Mouse (Mus musculus) liver, embryonic 11.5 days (tissue): ENCODE results near the gene Pacsin1. TPM values are rescaled to one million over a fixed set of nuclear protein-coding genes. Genes with fewer than 3 reads are reported as not detected.

Experiments
- ATAC-seq: fragments of 200-750 bp; cut with Nextera tagmentation; replicated peaks from 2 replicates; pipeline ENCODE4 v1.8.0; 2017; ENCODE audit warnings: moderate number of reproducible peaks, mild to moderate bottlenecking, moderate TSS enrichment, moderate library complexity; ENCODE audit not compliant: low FRiP score
- DNase-seq: peaks from one replicate; pipeline ENCODE4 v3.0.0-alpha.2; 2017; ENCODE audit warnings: low spot score
- H3K27ac ChIP-seq: fragments of 300-500 bp; sonication (generic); 2 replicates; pipeline ENCODE4 v1.5.1; 2014; ENCODE audit warnings: mild to moderate bottlenecking, low read depth, low read length, control low read depth
- H3K27me3 ChIP-seq: fragments of 300-500 bp; sonication (generic); replicated peaks from 2 replicates; pipeline ENCODE4 v1.6.1; 2014; ENCODE audit warnings: low read length, mixed read lengths; ENCODE audit not compliant: control insufficient read depth, insufficient read depth
- H3K36me3 ChIP-seq: fragments of 300-500 bp; sonication (generic); 2 replicates; pipeline ENCODE4 v1.6.1; 2014; ENCODE audit warnings: mild to moderate bottlenecking, low read length, moderate library complexity, mixed read lengths; ENCODE audit not compliant: control insufficient read depth, insufficient read depth
- H3K4me1 ChIP-seq: fragments of 300-500 bp; sonication (generic); replicated peaks from 2 replicates; pipeline ENCODE4 v1.6.1; 2014; ENCODE audit warnings: low read length, mixed read lengths; ENCODE audit not compliant: control insufficient read depth, insufficient read depth
- H3K4me2 ChIP-seq: fragments of 300-500 bp; sonication (generic); 2 replicates; pipeline ENCODE4 v1.6.1; 2014; ENCODE audit warnings: mild to moderate bottlenecking, control low read depth, moderate library complexity
- H3K4me3 ChIP-seq: fragments of 300-500 bp; sonication (generic); 2 replicates; pipeline ENCODE4 v1.5.1; 2014; ENCODE audit warnings: low read depth, low read length, control low read depth
- H3K9ac ChIP-seq: fragments of 300-500 bp; sonication (generic); 2 replicates; pipeline ENCODE4 v1.6.1; 2014; ENCODE audit warnings: low read depth, low read length, control low read depth
- H3K9me3 ChIP-seq: fragments of 300-500 bp; sonication (generic); 2 replicates; pipeline ENCODE4 v1.6.1; 2016; ENCODE audit warnings: low read length, inconsistent platforms, mixed read lengths; ENCODE audit not compliant: control insufficient read depth
- WGBS: fragments of 180-500 bp; shearing (Covaris S2); extraction: QIAGEN DNeasy Blood & Tissue Kit; methylation state at CpG from one replicate; pipeline ENCODE4 v1.1.7; 2014; 5-methylcytosine and 5-hydroxymethylcytosine counted together
- polyA plus RNA-seq: library from polyadenylated mRNA; unstranded; fragments of >200 nt; fragmentation: Nextera tagmentation; extraction: Ambion mirVana; gene quantifications from 2 replicates; pipeline ENCODE4 v1.2.1, GENCODE M21; 2014

Pacsin1 gene
- polyA plus RNA-seq, 1 experiment from 2014 or later, result 0.75 TPM

DNA sequence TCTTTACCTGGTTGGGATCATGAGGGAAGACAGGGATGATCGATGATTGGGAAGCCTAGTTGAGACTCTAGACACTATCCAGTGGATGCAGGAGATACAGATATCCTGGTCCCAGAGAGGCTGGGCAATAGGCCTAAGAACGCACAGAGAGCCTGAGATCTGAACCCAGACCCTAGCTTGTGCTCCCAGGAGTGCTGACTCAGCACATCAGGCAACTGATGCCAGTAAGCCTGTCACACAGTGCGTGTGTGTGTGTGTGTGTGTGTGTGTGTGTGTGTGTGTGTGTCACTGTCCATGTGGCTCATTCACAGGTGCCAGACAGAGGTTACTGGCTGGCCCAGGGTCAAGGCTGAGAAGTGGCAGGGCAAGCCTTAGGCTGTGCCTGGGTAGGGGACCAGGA, 77.4 kb downstream of the Pacsin1 start:
- peaks cover 17% of the 10 kb centered on the region for H3K4me1 ChIP-seq
- no peaks in the 10 kb centered on the region for H3K9me3 ChIP-seq
- no peak overlapping the region for H3K27ac ChIP-seq
- no peak for ATAC-seq
- H3K27me3 ChIP-seq, result no peaks in the 10 kb centered on the region
- H3K36me3 ChIP-seq, result no peaks in the 10 kb centered on the region
- H3K9ac ChIP-seq, result no peak overlapping the region
- H3K4me2 ChIP-seq, result no peak overlapping the region
- 79% methylated on average over 3 of the region's 3 CpGs for WGBS
- H3K4me3 ChIP-seq, result no peak overlapping the region
- no peak for DNase-seq

DNA sequence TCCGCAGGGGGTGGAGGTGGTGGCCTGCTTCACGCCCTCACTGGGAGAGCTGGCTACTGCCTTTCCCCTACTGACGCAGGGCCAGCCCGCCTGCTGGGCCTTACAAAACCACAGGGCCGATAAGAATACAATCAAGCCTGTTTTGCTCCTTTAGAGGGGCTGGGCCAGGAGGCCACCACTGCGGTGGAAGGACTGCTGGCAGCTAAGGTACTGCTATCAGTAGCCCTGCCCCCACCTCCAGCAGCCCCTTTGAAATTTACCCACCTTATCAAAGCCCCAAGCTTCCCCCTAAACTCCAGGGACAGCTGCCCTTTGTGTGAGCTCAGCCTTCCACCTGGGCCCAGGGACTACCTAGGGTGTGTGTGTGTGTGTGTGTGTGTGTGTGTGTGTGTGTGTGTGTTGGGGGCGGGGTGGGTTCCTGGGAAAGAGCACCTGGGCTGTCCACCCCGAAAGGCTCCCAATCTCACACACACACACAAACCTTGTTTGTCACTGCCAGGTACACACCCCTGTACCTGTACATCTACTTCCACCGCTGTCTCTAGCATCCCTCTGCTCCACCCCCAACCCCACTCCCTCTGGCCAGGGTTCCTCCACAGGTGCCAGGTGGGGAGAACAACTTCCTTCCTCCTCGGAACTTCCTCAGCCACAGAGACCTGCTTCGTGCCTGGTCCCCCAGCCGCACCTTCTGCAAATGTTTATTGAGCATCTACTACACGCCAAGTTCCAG, 79.2 kb downstream of the Pacsin1 start:
- Histone ChIP-seq H3K4me2 (peak overlapping the region; percentile 35), H3K9ac (peak overlapping the region; percentile 3; the same call in 1 of the 2 replicates), H3K4me3 (no peak overlapping the region)

DNA sequence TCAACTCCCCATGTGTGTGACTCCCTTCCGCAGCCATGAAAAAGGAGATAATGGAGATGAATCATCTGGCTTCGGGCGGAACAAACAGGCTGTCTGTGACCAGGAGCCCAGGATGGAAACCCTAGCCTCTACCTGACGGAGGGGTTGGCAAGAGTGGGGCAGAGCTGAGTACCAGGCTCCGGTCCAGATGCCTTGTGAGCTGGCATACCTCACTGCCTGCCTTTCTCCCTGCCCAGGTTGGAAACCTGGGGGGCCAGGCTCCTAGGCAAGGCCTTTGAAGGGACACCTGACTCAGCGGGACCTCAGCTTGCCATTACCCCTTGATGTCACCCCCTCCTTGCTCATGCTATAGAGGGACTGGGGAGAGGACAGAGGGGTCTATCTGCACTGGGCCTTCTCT, 85.7 kb downstream of the Pacsin1 start:
- no peaks in the 10 kb centered on the region for H3K4me1 ChIP-seq
- no peak overlapping the region for H3K4me3 ChIP-seq
- H3K9ac ChIP-seq, result no peak overlapping the region
- H3K27me3 ChIP-seq, result no peaks in the 10 kb centered on the region
- WGBS, result 87% methylated on average over 6 of the region's 6 CpGs
- no peak overlapping the region for H3K4me2 ChIP-seq
- no peaks in the 10 kb centered on the region for H3K36me3 ChIP-seq
- H3K9me3 ChIP-seq, result no peaks in the 10 kb centered on the region
- no peak for ATAC-seq
- no peak for DNase-seq
- no peak overlapping the region for H3K27ac ChIP-seq

More for the DNA sequence above, 79.2 kb downstream of the Pacsin1 start:
- DNase-seq, result no peak
- Histone ChIP-seq H3K9me3 (no peaks in the 10 kb centered on the region), H3K27ac (no peak overlapping the region), H3K27me3 (no peaks in the 10 kb centered on the region), H3K36me3 (no peaks in the 10 kb centered on the region), H3K4me1 (peaks cover 17% of the 10 kb centered on the region)
- WGBS, result 11% methylated on average over 13 of the region's 13 CpGs
- ATAC-seq, result peak; percentile 79

DNA sequence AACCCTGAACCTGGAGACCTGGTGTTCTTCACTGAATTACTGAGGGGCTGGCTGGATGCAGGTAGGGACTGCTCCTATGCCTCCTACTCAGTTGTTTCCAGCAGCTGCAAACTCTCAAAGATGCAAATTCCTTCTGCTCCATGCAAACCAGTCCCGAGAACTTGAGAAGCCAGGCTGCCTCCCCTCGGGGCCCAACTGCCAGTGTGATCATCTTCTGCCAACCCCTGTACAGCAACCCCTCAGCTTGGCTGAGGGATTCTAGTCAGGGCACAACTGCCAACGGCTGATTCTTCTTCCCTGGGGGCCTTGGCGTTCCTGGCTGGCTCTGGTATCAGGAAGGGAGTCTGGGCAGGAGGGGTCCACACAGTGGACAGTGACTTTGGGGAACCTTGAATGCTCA, 91.1 kb downstream of the Pacsin1 start:
- H3K9ac ChIP-seq, result no peak overlapping the region
- H3K4me2 ChIP-seq, result no peak overlapping the region
- no peaks in the 10 kb centered on the region for H3K36me3 ChIP-seq
- H3K9me3 ChIP-seq, result no peaks in the 10 kb centered on the region
- ATAC-seq (no peak), DNase-seq (no peak)
- no peak overlapping the region for H3K27ac ChIP-seq
- WGBS, result 67% methylated on average over 4 of the region's 4 CpGs
- H3K4me1 ChIP-seq, result no peaks in the 10 kb centered on the region
- no peak overlapping the region for H3K4me3 ChIP-seq
- H3K27me3 ChIP-seq, result no peaks in the 10 kb centered on the region

DNA sequence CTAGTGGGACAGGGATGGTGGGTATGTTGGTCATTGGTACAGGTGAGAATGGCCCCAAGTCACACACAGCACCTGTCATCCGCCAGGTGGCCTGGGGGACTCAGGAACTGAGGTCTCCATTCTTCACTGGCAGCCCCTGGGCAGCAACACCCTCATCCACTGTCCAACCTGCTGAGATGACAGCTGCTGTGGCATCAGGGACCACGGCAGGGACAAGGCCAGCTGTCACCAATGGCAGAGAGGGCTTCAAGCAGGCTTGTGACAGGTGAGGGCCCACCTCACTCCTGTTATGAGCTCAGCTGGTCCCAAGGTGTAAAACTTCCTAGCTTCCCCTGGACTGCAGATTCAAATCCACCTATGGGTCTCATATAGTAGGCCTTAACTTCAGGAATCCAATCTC, 92.8 kb downstream of the Pacsin1 start:
- DNase-seq, result no peak
- 83% methylated on average over 2 of the region's 2 CpGs for WGBS

DNA sequence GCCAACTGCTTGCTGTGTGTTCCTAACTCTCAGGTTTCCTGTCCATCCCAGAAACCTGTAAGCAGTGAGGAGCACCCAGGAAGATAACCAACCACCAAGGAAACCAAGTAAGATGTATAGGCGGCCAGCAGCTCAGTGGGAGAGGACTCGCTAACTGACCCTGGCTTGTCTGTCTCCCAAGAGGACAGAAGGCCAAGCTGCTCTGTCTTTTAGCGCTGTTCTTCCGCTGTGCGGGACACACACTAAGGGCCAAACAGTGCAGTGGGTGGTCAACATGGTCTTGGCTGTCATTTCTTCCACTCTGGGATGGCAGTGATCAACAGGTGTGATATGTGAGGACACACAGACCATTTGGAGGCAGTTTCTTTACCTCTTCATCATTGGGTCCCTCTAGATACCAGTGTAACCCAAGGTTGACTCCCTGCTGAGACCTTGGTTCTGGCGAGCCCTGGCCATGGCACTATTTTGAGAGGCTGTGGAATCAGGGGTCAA, 95.2 kb downstream of the Pacsin1 start:
- WGBS, result 86% methylated on average over 6 of the region's 6 CpGs
- Histone ChIP-seq H3K9ac (no peak overlapping the region), H3K9me3 (no peaks in the 10 kb centered on the region), H3K36me3 (peaks cover 9% of the 10 kb centered on the region; the same call in 1 of the 2 replicates), H3K27ac (no peak overlapping the region), H3K27me3 (no peaks in the 10 kb centered on the region), H3K4me2 (no peak overlapping the region), H3K4me3 (no peak overlapping the region), H3K4me1 (no peaks in the 10 kb centered on the region)
- ATAC-seq (no peak), DNase-seq (no peak)

More for the DNA sequence above, 92.8 kb downstream of the Pacsin1 start:
- Histone ChIP-seq H3K4me2 (no peak overlapping the region), H3K4me3 (no peak overlapping the region), H3K36me3 (0 out of 2 replicates have a peak, but pooled peaks cover 4% of the 10 kb centered on the region), H3K4me1 (no peaks in the 10 kb centered on the region), H3K27ac (no peak overlapping the region), H3K9me3 (no peaks in the 10 kb centered on the region), H3K9ac (no peak overlapping the region), H3K27me3 (no peaks in the 10 kb centered on the region)
- ATAC-seq, result no peak

DNA sequence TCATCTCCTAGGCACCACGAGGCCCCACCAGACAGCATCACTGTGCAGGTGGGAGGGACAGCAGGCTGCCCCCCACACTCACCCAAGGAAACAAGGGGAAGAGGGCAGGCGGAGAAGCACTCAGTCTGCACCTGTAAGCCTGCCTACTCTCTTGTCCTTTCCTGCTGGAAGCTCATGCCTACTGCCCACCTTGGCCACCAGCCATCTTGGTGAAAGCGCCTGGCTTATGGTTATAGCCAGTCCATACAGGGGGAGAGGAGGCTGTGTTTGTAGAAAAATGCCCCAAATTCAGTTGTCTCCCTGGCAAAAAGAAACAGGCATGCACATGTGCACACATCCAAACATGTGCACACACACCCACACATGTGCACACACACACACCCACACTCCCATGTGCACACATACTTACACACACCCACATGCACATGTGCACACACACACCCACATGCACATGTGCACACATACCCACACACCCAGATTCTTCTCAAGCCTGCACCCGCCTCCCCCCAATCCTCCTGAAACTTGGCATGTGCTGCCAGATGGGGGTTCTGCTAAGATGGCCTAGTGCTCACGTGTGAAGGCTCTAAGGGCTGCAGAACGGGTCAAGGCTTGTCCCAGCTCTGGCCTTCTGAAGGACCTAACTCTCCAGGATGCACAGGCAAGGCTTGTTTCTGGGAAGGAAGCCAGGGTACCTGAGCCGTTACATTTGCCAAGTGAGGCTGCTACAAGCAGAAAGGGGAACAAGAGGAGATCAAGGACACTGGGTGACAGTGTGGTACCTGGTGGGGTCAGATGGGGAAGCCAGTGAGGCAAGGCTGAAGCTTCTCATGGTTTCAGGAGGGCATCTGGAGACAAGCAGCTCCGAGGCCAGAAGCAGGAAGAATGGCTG, 96.2 kb downstream of the Pacsin1 start:
- no peak overlapping the region for H3K27ac ChIP-seq
- no peaks in the 10 kb centered on the region for H3K9me3 ChIP-seq
- peaks cover 9% of the 10 kb centered on the region; the same call in 1 of the 2 replicates for H3K36me3 ChIP-seq
- no peak overlapping the region for H3K4me3 ChIP-seq
- no peak overlapping the region for H3K4me2 ChIP-seq
- 93% methylated on average over 8 of the region's 8 CpGs for WGBS
- no peaks in the 10 kb centered on the region for H3K27me3 ChIP-seq
- DNase-seq (no peak), ATAC-seq (no peak)
- no peaks in the 10 kb centered on the region for H3K4me1 ChIP-seq
- no peak overlapping the region for H3K9ac ChIP-seq

DNA sequence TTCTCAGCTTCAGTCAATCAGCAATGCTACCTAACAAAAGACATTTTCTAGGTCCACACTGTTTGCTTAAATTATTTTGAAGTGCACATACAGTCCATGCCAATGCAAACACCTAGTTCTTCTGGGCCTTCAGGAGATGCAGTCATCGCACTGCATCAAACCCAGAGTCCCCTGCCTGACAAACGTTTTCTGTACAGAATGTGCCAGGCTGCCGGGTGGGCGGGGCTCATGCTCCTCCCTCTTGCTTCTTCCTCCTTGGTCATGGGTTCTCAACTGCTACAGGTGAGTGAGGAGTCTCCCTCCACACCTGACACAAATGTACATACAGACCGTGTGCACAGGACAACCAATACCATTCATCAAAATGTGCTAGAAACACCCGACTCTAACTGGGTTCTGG, 104.9 kb downstream of the Pacsin1 start:
- Histone ChIP-seq H3K27ac (no peak overlapping the region), H3K9me3 (peaks cover 6% of the 10 kb centered on the region), H3K4me2 (no peak overlapping the region), H3K4me3 (no peak overlapping the region), H3K36me3 (peaks cover 14% of the 10 kb centered on the region), H3K9ac (no peak overlapping the region), H3K4me1 (peaks cover 9% of the 10 kb centered on the region), H3K27me3 (no peaks in the 10 kb centered on the region)
- no peak for DNase-seq
- ATAC-seq, result no peak
- 78% methylated on average over 6 of the region's 6 CpGs for WGBS
